Mouse (Mus musculus) erythroblast, embryonic 14.5 days (primary cell): ENCODE measurements around the gene Olfr288. TPM values are rescaled to one million over a fixed set of nuclear protein-coding genes. Genes with fewer than 3 reads are reported as not detected.
A peak's percentile ranks its signal among the peaks of the same experiment; 100 is the strongest.

Experiments used
- H3K27me3 ChIP-seq: 2 replicates; pipeline ENCODE4 v1.6.1; 2012; ENCODE audit warnings: inconsistent platforms; ENCODE audit not compliant: control insufficient read depth
- H3K36me3 ChIP-seq: 2 replicates; pipeline ENCODE4 v1.6.1; 2012; ENCODE audit warnings: mild to moderate bottlenecking, inconsistent platforms; ENCODE audit not compliant: control insufficient read depth
- H3K4me1 ChIP-seq: 2 replicates; pipeline ENCODE4 v1.6.1; 2012; ENCODE audit warnings: inconsistent platforms; ENCODE audit not compliant: control insufficient read depth
- H3K4me3 ChIP-seq: replicated peaks from 2 replicates; pipeline ENCODE3; 2012; ENCODE audit warnings: moderate library complexity, mild to moderate bottlenecking, inconsistent platforms
- H3K9me3 ChIP-seq: 2 replicates; pipeline ENCODE4 v1.6.1; 2012; ENCODE audit warnings: low read length, inconsistent platforms, mixed read lengths; ENCODE audit not compliant: control insufficient read depth
- GATA1 ChIP-seq: IDR thresholded peaks from 2 replicates; pipeline ENCODE4 v1.6.1; 2012; ENCODE audit warnings: low read length, inconsistent platforms, mixed read lengths
- TAL1 ChIP-seq: IDR thresholded peaks from 3 replicates; pipeline ENCODE4 v1.6.1; 2012; ENCODE audit warnings: low read length, inconsistent platforms, mixed read lengths
- polyA plus RNA-seq: library from polyadenylated mRNA; stranded (reverse); fragments of >175 nt; gene quantifications from 2 replicates; pipeline ENCODE4 v1.2.3, GENCODE M21; 2012

The Olfr288 gene
- polyA plus RNA-seq, 1 experiment = not detected

DNA sequence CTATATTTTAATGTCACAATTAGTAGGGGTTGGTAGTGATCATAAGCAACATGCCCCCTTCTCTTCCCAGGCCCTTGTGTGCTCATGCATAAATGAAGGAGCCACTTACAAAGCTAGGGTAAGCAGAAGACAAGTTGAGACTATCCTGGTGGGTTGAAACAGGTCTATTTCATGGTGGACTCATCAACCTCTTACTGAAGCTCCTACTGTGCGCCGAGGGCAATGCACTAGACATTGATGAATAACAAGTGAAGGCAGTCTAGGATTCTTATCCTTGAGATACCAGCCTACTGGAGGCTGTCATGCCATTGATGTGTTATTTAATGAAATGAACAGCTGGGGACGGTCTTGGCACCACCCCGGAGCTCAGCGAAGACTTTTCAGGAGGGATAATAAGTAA lies 40.1 kb downstream of the Olfr288 start:
- no peaks in the 10 kb centered on the region for H3K27me3 ChIP-seq
- no peaks in the 10 kb centered on the region for H3K36me3 ChIP-seq
- TF ChIP-seq GATA1 (no peak), TAL1 (no peak)
- H3K4me1 ChIP-seq = no peaks in the 10 kb centered on the region
- H3K9me3 ChIP-seq = no peaks in the 10 kb centered on the region
- H3K4me3 ChIP-seq = no peak overlapping the region

DNA sequence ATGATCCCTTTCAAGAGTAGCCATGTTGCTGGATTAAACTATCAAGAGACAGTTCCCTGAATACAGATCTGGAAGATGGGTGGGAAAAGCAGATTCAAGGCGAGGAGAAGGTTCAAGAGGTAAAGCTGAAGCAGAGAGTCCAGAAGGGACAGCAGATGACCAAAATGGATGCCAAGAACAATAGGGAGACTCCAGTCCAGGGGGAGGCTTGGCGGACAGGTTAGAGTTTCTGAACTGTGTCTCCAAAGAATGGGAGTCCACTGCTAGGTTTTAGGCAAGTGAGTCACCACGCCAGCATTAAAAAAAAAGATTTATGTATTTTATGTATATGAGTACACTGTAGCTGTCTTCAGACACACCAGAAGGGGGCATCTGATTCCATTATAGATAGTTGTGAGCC lies 40.7 kb downstream of the Olfr288 start:
- TF ChIP-seq GATA1 (no peak), TAL1 (no peak)
- H3K27me3 ChIP-seq = no peaks in the 10 kb centered on the region
- no peaks in the 10 kb centered on the region for H3K4me1 ChIP-seq
- H3K9me3 ChIP-seq = no peaks in the 10 kb centered on the region
- H3K4me3 ChIP-seq = no peak overlapping the region
- H3K36me3 ChIP-seq = no peaks in the 10 kb centered on the region

DNA sequence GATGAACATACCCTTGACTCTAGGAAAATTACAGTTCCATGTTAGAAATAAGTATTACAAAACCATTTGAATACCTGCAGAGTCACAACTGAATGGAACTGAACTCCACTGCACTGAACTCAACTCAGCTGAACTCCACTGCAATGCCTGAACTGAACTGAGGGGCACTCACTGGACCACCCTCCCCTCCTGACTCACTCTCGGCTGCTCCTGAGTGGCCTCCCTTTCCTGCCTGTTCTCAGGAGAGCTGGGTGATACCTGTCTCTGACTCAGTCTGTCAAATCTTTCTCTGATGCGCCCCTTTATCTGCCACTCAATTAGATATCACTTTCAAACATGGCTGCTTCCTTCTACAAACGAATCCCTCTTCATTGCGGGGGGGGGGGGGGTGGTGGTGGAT lies 41.2 kb downstream of the Olfr288 start:
- TF ChIP-seq GATA1 (no peak), TAL1 (no peak)
- H3K4me1 ChIP-seq = no peaks in the 10 kb centered on the region
- H3K36me3 ChIP-seq = no peaks in the 10 kb centered on the region
- H3K27me3 ChIP-seq = no peaks in the 10 kb centered on the region
- H3K9me3 ChIP-seq = no peaks in the 10 kb centered on the region
- H3K4me3 ChIP-seq = no peak overlapping the region

DNA sequence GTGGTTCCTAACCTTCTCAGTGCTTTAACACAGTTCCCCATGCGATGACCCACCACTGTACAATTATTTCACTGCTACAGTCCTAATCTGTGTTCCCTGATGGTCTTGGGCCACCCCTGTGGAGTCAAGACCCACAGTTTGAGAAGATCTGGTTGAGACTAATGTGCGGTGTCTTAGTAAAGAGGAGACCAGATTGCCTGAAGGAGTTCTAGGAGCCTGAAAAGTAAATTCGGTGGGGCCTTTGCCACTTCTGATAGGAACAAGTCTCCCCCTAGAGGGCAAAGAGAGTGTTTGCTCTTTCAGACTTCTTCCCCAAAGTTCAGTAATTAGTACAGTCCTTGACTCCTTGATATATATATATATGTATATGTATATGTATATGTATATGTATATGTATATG lies 41.7 kb downstream of the Olfr288 start:
- no peaks in the 10 kb centered on the region for H3K36me3 ChIP-seq
- H3K9me3 ChIP-seq = no peaks in the 10 kb centered on the region
- no peak overlapping the region for H3K4me3 ChIP-seq
- no peaks in the 10 kb centered on the region for H3K27me3 ChIP-seq
- TF ChIP-seq TAL1 = no peak
- no peak for TF ChIP-seq GATA1
- H3K4me1 ChIP-seq = no peaks in the 10 kb centered on the region

DNA sequence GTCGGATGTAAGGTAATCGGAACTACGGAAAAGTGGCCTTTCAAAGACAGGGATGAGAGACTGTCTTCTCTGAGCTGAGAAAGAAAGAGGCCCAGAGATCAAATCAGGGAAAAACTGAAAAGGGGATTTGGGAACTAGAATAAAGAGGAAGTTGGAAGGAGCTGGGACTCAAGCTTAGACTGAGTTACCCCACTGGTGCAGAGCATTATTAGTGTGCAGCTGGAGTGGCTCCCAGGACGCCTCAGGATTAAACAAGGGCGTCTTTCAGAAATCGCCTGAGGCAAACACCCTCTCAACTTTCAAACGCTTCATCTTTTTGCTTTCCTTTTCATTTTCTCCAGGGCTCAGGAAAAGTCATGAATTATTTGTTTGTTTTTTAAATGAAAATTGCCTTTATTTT lies 42.4 kb downstream of the Olfr288 start:
- Histone ChIP-seq H3K36me3 (no peaks in the 10 kb centered on the region), H3K9me3 (no peaks in the 10 kb centered on the region), H3K4me1 (no peaks in the 10 kb centered on the region), H3K4me3 (no peak overlapping the region), H3K27me3 (no peaks in the 10 kb centered on the region)
- no peak for TF ChIP-seq GATA1
- no peak for TF ChIP-seq TAL1

DNA sequence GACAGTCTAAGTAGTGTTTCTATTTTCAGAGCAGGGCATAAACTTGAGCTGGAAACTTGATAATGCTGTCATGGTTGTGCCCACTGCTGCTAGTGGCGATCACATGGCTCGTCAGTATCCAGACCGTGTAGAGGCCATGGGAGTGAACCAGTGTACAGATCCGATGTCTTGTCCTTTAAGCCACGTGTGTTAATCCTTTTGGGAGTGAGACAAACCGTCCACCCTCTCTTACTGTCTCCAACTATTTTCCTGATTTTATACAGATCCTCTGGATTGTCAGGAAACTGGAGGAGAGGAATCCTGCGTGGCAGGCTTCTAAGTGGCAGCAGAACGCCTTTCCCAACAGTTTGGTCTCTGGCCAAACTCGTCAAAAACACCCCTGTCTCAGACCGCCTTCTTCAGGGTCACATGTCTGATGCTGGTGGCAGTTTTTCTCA lies 46.2 kb downstream of the Olfr288 start:
- Histone ChIP-seq H3K27me3 (no peaks in the 10 kb centered on the region), H3K4me1 (peaks cover 17% of the 10 kb centered on the region), H3K36me3 (no peaks in the 10 kb centered on the region), H3K4me3 (no peak overlapping the region), H3K9me3 (no peaks in the 10 kb centered on the region)
- TF ChIP-seq GATA1 (no peak), TAL1 (no peak)

DNA sequence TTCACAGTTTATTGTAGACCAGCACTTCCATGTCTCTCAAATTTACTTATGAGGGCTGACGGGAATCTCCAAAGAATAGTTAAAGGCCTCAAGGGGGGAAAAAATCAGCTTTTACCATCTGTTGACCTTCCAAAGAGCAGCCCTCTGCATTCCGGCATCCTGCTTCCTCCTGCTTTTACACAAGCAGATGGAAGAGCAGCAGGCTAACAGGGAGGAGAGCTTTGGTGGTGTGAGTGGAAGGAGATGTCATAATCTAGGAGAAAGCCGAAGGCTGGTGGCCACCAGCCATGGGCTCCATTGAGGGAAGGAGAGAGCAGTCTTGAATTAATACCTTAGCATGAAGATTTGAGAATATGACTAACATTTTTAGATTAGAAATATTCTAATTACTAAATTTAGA lies 47.0 kb downstream of the Olfr288 start:
- no peak for TF ChIP-seq GATA1
- no peak for TF ChIP-seq TAL1
- Histone ChIP-seq H3K9me3 (no peaks in the 10 kb centered on the region), H3K4me3 (no peak overlapping the region), H3K4me1 (peaks cover 19% of the 10 kb centered on the region), H3K36me3 (no peaks in the 10 kb centered on the region), H3K27me3 (no peaks in the 10 kb centered on the region)

DNA sequence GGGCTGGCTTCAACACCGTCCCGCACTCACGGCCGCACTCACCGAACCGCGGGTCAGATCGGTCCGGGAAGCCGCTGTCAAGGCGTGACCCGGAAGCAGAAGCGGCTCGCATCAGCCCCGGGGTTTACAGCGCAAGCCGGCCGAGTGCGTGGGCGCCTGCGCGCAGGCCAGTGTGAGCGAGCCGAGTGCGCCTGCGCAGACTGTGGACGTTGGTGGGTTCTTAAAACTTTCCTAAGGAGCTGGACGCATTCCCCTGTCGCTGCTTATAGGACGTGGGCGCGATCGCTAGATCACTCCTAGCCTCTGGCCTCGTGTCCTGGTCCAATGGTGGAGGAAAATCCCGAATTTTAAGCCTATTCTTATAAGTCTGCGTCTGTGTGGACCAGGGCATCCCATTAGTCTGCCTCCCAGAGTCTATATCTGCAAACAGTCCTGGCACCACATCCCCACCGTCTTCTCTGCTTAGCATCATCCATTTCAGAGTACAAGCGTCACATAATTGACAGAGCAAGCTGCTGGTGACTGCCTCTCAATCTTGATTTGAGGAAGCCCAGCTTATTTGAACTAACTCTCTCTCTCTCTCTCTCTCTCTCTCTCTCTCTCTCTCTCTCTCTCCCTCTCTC lies 49.7 kb downstream of the Olfr288 start:
- H3K4me1 ChIP-seq = peaks cover 19% of the 10 kb centered on the region
- peak overlapping the region; percentile 95 for H3K4me3 ChIP-seq
- H3K36me3 ChIP-seq = peaks cover 20% of the 10 kb centered on the region
- no peaks in the 10 kb centered on the region for H3K9me3 ChIP-seq
- TF ChIP-seq TAL1 (no peak), GATA1 (no peak)
- no peaks in the 10 kb centered on the region for H3K27me3 ChIP-seq

DNA sequence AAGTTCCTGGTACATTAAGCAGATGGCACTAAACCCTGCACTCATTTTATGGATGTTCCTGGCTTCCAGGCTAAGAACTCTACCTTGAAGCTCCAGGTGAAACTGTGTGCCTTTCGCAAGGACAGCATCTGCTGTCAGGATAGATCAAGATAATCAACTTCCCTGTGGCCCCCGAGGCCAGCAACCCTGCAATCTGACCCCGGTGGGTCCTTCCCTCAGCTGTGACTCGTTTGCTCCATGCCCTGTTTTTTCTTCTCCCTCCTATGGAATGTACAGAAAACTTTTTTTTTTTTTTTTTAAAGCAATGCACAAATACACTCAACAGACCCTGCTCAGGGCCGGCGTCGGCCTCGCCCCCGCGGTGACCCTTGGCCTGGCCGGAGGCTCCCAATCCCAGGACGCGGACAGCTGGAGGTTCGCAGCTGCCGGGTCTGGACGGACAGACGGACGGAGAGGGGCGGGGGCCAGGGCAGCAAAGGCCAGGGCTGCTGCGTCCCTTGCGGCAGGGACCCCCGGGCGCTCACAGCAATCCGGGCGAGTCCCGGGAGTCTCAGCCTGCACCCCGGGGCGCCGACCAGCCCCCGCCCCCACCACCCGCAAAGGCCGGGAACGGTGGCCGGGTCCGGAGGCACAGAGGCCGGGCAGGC lies 50.4 kb downstream of the Olfr288 start:
- peaks cover 26% of the 10 kb centered on the region for H3K36me3 ChIP-seq
- H3K4me3 ChIP-seq = peak overlapping the region; percentile 95
- H3K27me3 ChIP-seq = no peaks in the 10 kb centered on the region
- H3K4me1 ChIP-seq = peaks cover 19% of the 10 kb centered on the region
- TF ChIP-seq TAL1 = no peak
- TF ChIP-seq GATA1 = no peak
- no peaks in the 10 kb centered on the region for H3K9me3 ChIP-seq
